Mouse (Mus musculus) ES-E14 (cell line): ENCODE measurements around the gene Ociad2.

Source experiments
- HCFC1 ChIP-seq: IDR thresholded peaks from 2 replicates; pipeline ENCODE4 v1.6.1; 2012; ENCODE audit warnings: low read length, inconsistent platforms, borderline replicate concordance; ENCODE audit not compliant: insufficient read depth
- ZNF384 ChIP-seq: IDR thresholded peaks from 2 replicates; pipeline ENCODE4 v1.6.1; 2012; ENCODE audit warnings: low read depth, low read length, inconsistent platforms

- TF ChIP-seq HCFC1: no peak
- no peak for TF ChIP-seq ZNF384
These were observed 2.0 kb upstream of the Ociad2 start for GRCm38 (mm10) chr5:73342701-73343355.
